Mouse (Mus musculus) C2C12 (cell line): ENCODE data around the gene Plekhb2.

Experiments
- CEBPB ChIP-seq: IDR thresholded peaks from one replicate; pipeline ENCODE4 v1.6.1; 2011; ENCODE audit warnings: low read depth, mild to moderate bottlenecking, control low read depth, moderate library complexity
- CTCF ChIP-seq: IDR thresholded peaks from one replicate; pipeline ENCODE4 v1.5.1; 2011; ENCODE audit not compliant: control insufficient read depth, insufficient read depth, insufficient read length
- MYOD1 ChIP-seq: IDR thresholded peaks from one replicate; pipeline ENCODE4 v1.6.1; 2011; ENCODE audit warnings: low read depth; ENCODE audit not compliant: control insufficient read depth, insufficient read length

GRCm38 (mm10) chr1:34863323-34863722 is 13.5 kb downstream of the Plekhb2 start:
- TF ChIP-seq CTCF = no peak
- TF ChIP-seq MYOD1 = no peak
- no peak for TF ChIP-seq CEBPB
